Comparison of ENCODE assay signal across 22 mouse cellular contexts in genomic region chrX:13516451-13516850, GRCm38 (mm10). TPM values are rescaled to one million over a fixed set of nuclear protein-coding genes. Genes with fewer than 3 reads are reported as not detected.
A peak's percentile ranks its signal among the peaks of the same experiment; 100 is the strongest.
DNase-seq lines count a peak whose midpoint lies in the region; ATAC-seq lines count a peak whose summit lies in the region.
"Had no signal": no experiment of that assay in that cellular context is flagged by ENCODE, and none has a peak within 500 bp of the region (broad histone marks: within the 10 kb centered on the region; RNA-seq: fewer than 3 reads in every experiment).

No protein-coding gene starts in this region.

- WGBS in macrophage (ENCODE audit: missing documents), result 63% methylated on average over 5 of the region's 6 CpGs
- 92% methylated on average over 6 of the region's 6 CpGs for WGBS in hindbrain, embryonic 13.5 days

- H3K27me3 ChIP-seq in hindbrain, embryonic 13.5 days, result 0 out of 2 replicates have a peak, but pooled peaks cover 12% of the 10 kb centered on the region
- H3K27me3 ChIP-seq: embryonic facial prominence, embryonic 15.5 days; liver, embryonic 13.5 days; lung, embryonic 15.5 days had no signal

- DNase-seq in right cerebral cortex, adult 18-20 months, result peak; percentile 17
- DNase-seq in right cerebral cortex, postnatal 25 days, result no peak
- peak; percentile 46 for DNase-seq in T-cell, adult 2 months (ENCODE audit: low spot score)
- peak; percentile 43 for DNase-seq in thymus, postnatal 25 days
- no peak for DNase-seq in cerebellum, postnatal 36 days
- no peak for DNase-seq in urinary bladder, postnatal 10 days (ENCODE audit: low spot score)
- DNase-seq: cerebellum, postnatal 25 days; kidney, adult 2 months; kidney, postnatal 14 days; liver, embryonic 13.5 days; right cerebral cortex, postnatal 14 days had no signal

- H3K4me2 ChIP-seq in hindbrain, embryonic 13.5 days, result no peak overlapping the region
- H3K4me2 ChIP-seq: embryonic facial prominence, embryonic 15.5 days; heart, embryonic 12.5 days; limb, embryonic 12.5 days; liver, embryonic 13.5 days; lung, embryonic 15.5 days; midbrain, embryonic 12.5 days had no signal

- H3K9ac ChIP-seq in hindbrain, embryonic 13.5 days, result no peak overlapping the region
- H3K9ac ChIP-seq: embryonic facial prominence, embryonic 15.5 days; heart, embryonic 12.5 days; limb, embryonic 12.5 days; liver, embryonic 13.5 days; lung, embryonic 15.5 days; midbrain, embryonic 12.5 days had no signal

- no peaks in the 10 kb centered on the region for H3K79me2 ChIP-seq in macrophage (ENCODE audit: inconsistent target)

- ATAC-seq in hindbrain, embryonic 13.5 days (ENCODE audit: low FRiP score), result no peak
- ATAC-seq: hindbrain, postnatal 0 days had no signal

- no peaks in the 10 kb centered on the region for H3K36me3 ChIP-seq in macrophage (ENCODE audit: inconsistent target)
- no peaks in the 10 kb centered on the region for H3K36me3 ChIP-seq in hindbrain, embryonic 13.5 days
- H3K36me3 ChIP-seq: embryonic facial prominence, embryonic 15.5 days; forebrain, embryonic 10.5 days; G1E; heart, embryonic 12.5 days; limb, embryonic 12.5 days; liver, embryonic 13.5 days; lung, embryonic 15.5 days; midbrain, embryonic 12.5 days had no signal

- H3K4me1 ChIP-seq in hindbrain, embryonic 13.5 days (replicated peaks), result no peaks in the 10 kb centered on the region
- H3K4me1 ChIP-seq: embryonic facial prominence, embryonic 15.5 days; forebrain, embryonic 10.5 days; limb, embryonic 12.5 days; lung, embryonic 15.5 days; midbrain, embryonic 12.5 days had no signal

- H3K27ac ChIP-seq in macrophage, result peak overlapping the region; percentile 54
- H3K27ac ChIP-seq in hindbrain, embryonic 13.5 days, result no peak overlapping the region
- H3K27ac ChIP-seq: embryonic facial prominence, embryonic 15.5 days; forebrain, embryonic 10.5 days; hindbrain, postnatal 0 days; limb, embryonic 12.5 days; liver, embryonic 13.5 days; lung, embryonic 15.5 days; midbrain, embryonic 12.5 days had no signal

- no peak overlapping the region for H3K4me3 ChIP-seq in macrophage (ENCODE audit: inconsistent target)
- H3K4me3 ChIP-seq in hindbrain, embryonic 13.5 days, result no peak overlapping the region
- H3K4me3 ChIP-seq: embryonic facial prominence, embryonic 15.5 days; forebrain, embryonic 10.5 days; heart, embryonic 12.5 days; left cerebral cortex, adult 2 months; limb, embryonic 12.5 days; liver, embryonic 13.5 days; lung, embryonic 15.5 days; midbrain, embryonic 12.5 days had no signal

- H3K9me3 ChIP-seq in hindbrain, embryonic 13.5 days, result no peaks in the 10 kb centered on the region
- H3K9me3 ChIP-seq: embryonic facial prominence, embryonic 15.5 days; forebrain, embryonic 10.5 days; G1E; heart, embryonic 12.5 days; limb, embryonic 12.5 days; liver, embryonic 13.5 days; lung, embryonic 15.5 days; midbrain, embryonic 12.5 days had no signal

RNA-seq across cellular contexts. Expression of gene Nyx, which starts 50.5 kb away (rescaled TPM):
- total RNA-seq in macrophage (2018; cell fraction: chromatin; rRNA removed), result under 1 TPM in 8 of 26 experiments, not detected in 18; 0.08 to 0.20 (median 0.16) TPM
- under 1 TPM in 2 of 26 experiments, not detected in 24; 0.04 to 0.05 TPM for total RNA-seq in macrophage (2018; cell fraction: cytosol; rRNA removed)
- total RNA-seq in macrophage (2018; cell fraction: nucleus; rRNA removed), result under 1 TPM in 5 of 26 experiments, not detected in 21; 0.12 to 0.20 (median 0.15) TPM
- not detected in 3 replicates for polyA plus RNA-seq in macrophage (2018)
- polyA plus RNA-seq in hindbrain, embryonic 13.5 days (2015; fragmentation: Nextera tagmentation; extraction: Ambion mirVana), result 0.18 and 0.22 TPM in 2 replicates

Comparison
In these comparisons a context has a peak if more than half of its experiments do, and no peak if none do; other contexts are left out.
1. DNase-seq: peak in right cerebral cortex, adult 18-20 months (single experiment), T-cell, adult 2 months (single experiment) and thymus, postnatal 25 days (single experiment); none in right cerebral cortex, postnatal 25 days (single experiment), cerebellum, postnatal 36 days (0 of 2) and urinary bladder, postnatal 10 days (single experiment).